Mouse (Mus musculus): ENCODE measurements around the gene Armc7. TPM values are rescaled to one million over a fixed set of nuclear protein-coding genes. Genes with fewer than 3 reads are reported as not detected.

Armc7 gene
- polyA plus RNA-seq, 1 experiment from 2014 or later, result 9.0 TPM

DNA sequence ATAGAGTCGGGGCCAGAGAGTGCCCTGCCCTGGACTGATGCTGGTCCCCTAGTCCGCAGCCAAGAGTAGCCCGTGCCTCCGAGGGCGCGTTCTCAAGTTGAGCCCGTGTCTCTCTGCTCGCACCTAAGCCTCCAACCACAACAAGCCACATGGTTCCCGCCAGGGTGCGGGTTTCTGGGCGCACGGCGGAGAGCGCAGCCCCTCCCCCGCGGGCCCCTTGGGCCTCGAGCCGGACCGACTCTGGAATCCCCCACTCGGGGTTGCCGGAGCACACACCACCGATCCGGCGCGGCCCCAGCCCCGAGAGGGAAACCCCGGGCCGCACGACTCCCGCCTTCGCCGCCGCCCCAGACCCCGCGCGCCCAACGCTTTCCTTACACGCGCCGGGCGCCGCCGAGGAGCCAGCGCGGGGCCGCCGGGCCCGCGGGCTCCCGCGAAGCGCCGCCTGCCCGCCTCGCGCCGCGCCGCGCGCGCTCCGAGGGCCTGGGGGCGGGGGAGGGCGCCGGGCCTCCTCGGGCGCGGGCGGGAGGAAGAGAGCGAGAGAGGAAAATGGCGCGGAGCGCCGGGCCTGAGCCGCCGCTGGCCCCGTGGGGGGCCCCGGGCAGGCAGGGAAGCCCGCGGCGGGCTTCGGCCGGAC is 60.1 kb downstream of the Armc7 start:
- TF ChIP-seq CTCF (IDR thresholded peaks at IDR 0.05), result peak; percentile 14
- no peak for TF ChIP-seq EP300 (IDR thresholded peaks at IDR 0.05)
- H3K27ac ChIP-seq (ENCODE audit: low read length), result peak overlapping the region; percentile 99
- WGBS, result under 1% methylated on average over 65 of the region's 84 CpGs
- peak overlapping the region; percentile 88 for H3K9ac ChIP-seq (replicated peaks; ENCODE audit: low read depth)
- H3K36me3 ChIP-seq (ENCODE audit: insufficient read depth, low read length), result no peaks in the 10 kb centered on the region
- H3K27me3 ChIP-seq (replicated peaks; ENCODE audit: insufficient read depth, low read length), result no peaks in the 10 kb centered on the region
- ATAC-seq (peak; percentile 80), DNase-seq (ENCODE audit: low spot score) (peak; percentile 85)
- no peaks in the 10 kb centered on the region for H3K9me3 ChIP-seq (ENCODE audit: low read length)
- peak overlapping the region; percentile 81 for H3K4me2 ChIP-seq (replicated peaks; ENCODE audit: low read depth, low read length)
- 0 out of 2 replicates have a peak, but pooled peaks cover 2% of the 10 kb centered on the region for H3K4me1 ChIP-seq (ENCODE audit: insufficient read depth, low read depth, low read length)
- H3K4me3 ChIP-seq (ENCODE audit: low read depth, low read length), result peak overlapping the region; percentile 87

DNA sequence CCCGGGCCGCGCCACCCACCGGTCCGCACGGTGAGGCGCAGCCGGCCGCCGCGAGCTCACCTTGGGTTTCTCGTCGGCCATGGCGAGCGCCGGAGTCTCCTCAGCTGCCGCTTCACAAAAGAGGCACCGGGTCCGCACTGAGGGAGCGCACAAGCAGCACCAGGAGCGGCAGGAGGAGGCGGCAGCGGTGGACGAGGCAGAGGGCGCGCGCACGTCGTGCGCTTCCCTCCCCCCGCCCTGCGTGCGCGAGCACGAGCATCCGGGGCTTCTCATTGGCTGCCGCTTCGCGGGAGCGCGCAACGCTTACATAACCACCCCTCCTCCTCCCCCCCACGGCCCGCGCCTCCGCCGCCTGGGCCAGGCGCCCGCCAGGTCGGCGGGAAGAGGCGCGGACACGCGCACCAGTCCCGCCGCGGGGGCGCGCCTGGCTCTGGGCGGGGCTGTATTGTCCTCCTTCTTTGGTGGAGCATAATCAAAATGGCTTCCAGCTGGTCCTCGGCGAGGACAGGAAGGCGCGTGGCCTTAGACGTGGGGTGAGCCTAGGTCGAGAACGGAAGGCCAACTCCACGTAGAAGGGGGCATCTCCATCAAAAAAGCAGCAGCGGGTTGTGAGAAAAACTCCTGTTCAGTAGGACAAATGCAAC is 60.7 kb downstream of the Armc7 start, which contains the start of gene Sumo2:
Gene Sumo2, minus strand, starts transcription at position 239 of the 644 bp plus-strand sequence.
- Histone ChIP-seq H3K4me2 (replicated peaks; ENCODE audit: low read depth, low read length) (peak within 1 kb of the TSS; percentile 81), H3K36me3 (ENCODE audit: insufficient read depth, low read length) (no peaks in the 10 kb centered on the region), H3K4me3 (ENCODE audit: low read depth, low read length) (peak within 1 kb of the TSS; percentile 87), H3K4me1 (ENCODE audit: insufficient read depth, low read depth, low read length) (0 out of 2 replicates have a peak, but pooled peaks cover 2% of the 10 kb centered on the region), H3K9me3 (ENCODE audit: low read length) (no peaks in the 10 kb centered on the region), H3K9ac (replicated peaks; ENCODE audit: low read depth) (peak within 1 kb of the TSS; percentile 88), H3K27me3 (replicated peaks; ENCODE audit: insufficient read depth, low read length) (no peaks in the 10 kb centered on the region), H3K27ac (ENCODE audit: low read length) (peak within 1 kb of the TSS; percentile 99)
- 1% methylated on average over 42 of the region's 70 CpGs for WGBS
- ATAC-seq (peak; percentile 94), DNase-seq (ENCODE audit: low spot score) (peak; percentile 95)
- no peak for TF ChIP-seq EP300 (IDR thresholded peaks at IDR 0.05)
- TF ChIP-seq CTCF (IDR thresholded peaks at IDR 0.05), result no peak; the same call in 1 of the 2 replicates

DNA sequence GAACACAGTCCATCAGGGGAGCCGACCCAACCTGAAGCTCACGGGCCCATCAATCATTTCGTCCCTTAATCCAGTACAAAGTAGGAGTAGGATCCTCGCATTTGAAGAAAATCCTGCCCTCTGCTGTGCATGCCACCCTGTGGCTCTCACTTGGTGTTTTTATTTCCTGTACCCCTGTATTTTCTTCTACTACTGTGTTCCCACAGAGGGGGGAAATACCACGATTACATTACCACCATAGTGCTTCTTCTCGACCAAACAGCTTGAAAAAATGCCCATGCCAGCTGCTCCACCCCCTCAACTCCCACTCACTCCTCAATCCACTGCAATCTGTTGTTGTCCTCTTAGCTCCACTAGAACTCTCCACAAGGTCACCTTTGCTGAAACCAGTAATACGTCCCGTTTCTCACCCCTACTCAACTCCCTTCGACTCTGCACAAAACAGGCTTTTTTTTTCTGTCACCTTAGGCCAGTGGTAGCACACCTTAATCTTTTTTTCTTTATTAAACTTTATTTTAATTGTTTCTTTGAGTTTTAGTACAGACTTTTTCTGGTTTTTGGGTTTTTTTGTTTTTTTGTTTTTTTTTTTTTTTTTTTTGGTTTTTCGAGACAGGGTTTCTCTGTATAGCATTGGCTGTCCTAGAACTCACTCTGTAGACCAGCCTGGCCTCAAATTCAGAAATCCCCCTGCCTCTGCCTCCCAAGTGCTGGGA is 61.5 kb downstream of the Armc7 start:
- Histone ChIP-seq H3K36me3 (ENCODE audit: insufficient read depth, low read length) (no peaks in the 10 kb centered on the region), H3K9me3 (ENCODE audit: low read length) (no peaks in the 10 kb centered on the region), H3K4me2 (replicated peaks; ENCODE audit: low read depth, low read length) (peak overlapping the region; percentile 44), H3K27me3 (replicated peaks; ENCODE audit: insufficient read depth, low read length) (no peaks in the 10 kb centered on the region), H3K9ac (replicated peaks; ENCODE audit: low read depth) (0 out of 2 replicates have a peak overlapping the region, but pooled peaks have one; percentile 13), H3K27ac (ENCODE audit: low read length) (peak overlapping the region; percentile 99), H3K4me1 (ENCODE audit: insufficient read depth, low read depth, low read length) (0 out of 2 replicates have a peak, but pooled peaks cover 2% of the 10 kb centered on the region), H3K4me3 (ENCODE audit: low read depth, low read length) (no peak overlapping the region)
- 76% methylated on average over 10 of the region's 10 CpGs for WGBS
- DNase-seq (ENCODE audit: low spot score) (no peak), ATAC-seq (no peak)
- peak; percentile 23; the same call in 1 of the 2 replicates for TF ChIP-seq CTCF (IDR thresholded peaks at IDR 0.05)
- no peak for TF ChIP-seq EP300 (IDR thresholded peaks at IDR 0.05)

DNA sequence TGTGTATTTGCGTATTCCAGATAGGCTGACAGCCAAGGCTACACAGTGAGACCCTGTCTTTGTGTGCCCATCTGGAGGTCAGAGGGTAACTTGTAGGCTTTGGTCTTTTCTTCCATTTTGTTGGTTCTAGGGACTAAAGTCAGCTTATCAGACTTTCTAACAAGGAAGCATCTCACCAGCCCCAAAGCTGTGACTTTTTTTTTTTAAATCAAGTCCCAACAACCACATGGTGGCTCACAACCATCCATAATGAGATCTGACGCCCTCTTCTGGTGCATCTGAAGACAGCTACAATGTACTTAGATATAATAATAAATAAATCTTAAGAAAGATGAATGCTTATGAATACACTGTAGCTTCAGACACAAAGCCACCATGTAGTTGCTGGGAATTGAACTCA is 62.6 kb downstream of the Armc7 start:
- ATAC-seq, result no peak
- TF ChIP-seq EP300 (IDR thresholded peaks at IDR 0.05) (no peak), CTCF (IDR thresholded peaks at IDR 0.05) (peak; percentile 18; the same call in 1 of the 2 replicates)
- no peak overlapping the region for H3K4me2 ChIP-seq (replicated peaks; ENCODE audit: low read depth, low read length)
- no peak overlapping the region for H3K9ac ChIP-seq (replicated peaks; ENCODE audit: low read depth)
- H3K27ac ChIP-seq (ENCODE audit: low read length), result no peak overlapping the region
- H3K9me3 ChIP-seq (ENCODE audit: low read length), result no peaks in the 10 kb centered on the region
- no peaks in the 10 kb centered on the region for H3K36me3 ChIP-seq (ENCODE audit: insufficient read depth, low read length)
- no peak overlapping the region for H3K4me3 ChIP-seq (ENCODE audit: low read depth, low read length)
- WGBS, result 55% methylated on average over 2 of the region's 2 CpGs
- no peaks in the 10 kb centered on the region for H3K27me3 ChIP-seq (replicated peaks; ENCODE audit: insufficient read depth, low read length)
- no peak for DNase-seq (ENCODE audit: low spot score)
- 0 out of 2 replicates have a peak, but pooled peaks cover 2% of the 10 kb centered on the region for H3K4me1 ChIP-seq (ENCODE audit: insufficient read depth, low read depth, low read length)

Small RNA genes lying within 50 kb of the gene (microRNA-seq; reads per million reads assigned to microRNA genes)
- gene Mir3968, result not detected

Other genes with a start within 250 kb of the Armc7 start
- gene Grin2c, start 208.4 kb upstream of the Armc7 start, polyA plus RNA-seq (2015; fragmentation: Nextera tagmentation; extraction: Ambion mirVana), result 0.11 TPM in 2 replicates
- gene Fdxr, start 198.6 kb upstream of the Armc7 start, polyA plus RNA-seq (2015; fragmentation: Nextera tagmentation; extraction: Ambion mirVana), result 6.9 and 7.9 TPM in 2 replicates
- 0.17 and 0.24 TPM in 2 replicates for gene Fads6, start 178.0 kb upstream of the Armc7 start, polyA plus RNA-seq (2015; fragmentation: Nextera tagmentation; extraction: Ambion mirVana)
- not detected in 2 replicates for gene Otop2, start 168.5 kb upstream of the Armc7 start, polyA plus RNA-seq (2015; fragmentation: Nextera tagmentation; extraction: Ambion mirVana)
- gene Ush1g, start 153.6 kb upstream of the Armc7 start, polyA plus RNA-seq (2015; fragmentation: Nextera tagmentation; extraction: Ambion mirVana), result not detected in 2 replicates
- gene Otop3, start 140.9 kb upstream of the Armc7 start, polyA plus RNA-seq (2015; fragmentation: Nextera tagmentation; extraction: Ambion mirVana), result not detected in 2 replicates
- gene Hid1, start 107.9 kb upstream of the Armc7 start, polyA plus RNA-seq (2015; fragmentation: Nextera tagmentation; extraction: Ambion mirVana), result 16.0 and 17.9 TPM in 2 replicates
- 14.0 and 15.8 TPM in 2 replicates for gene Cdr2l, start 93.8 kb upstream of the Armc7 start, polyA plus RNA-seq (2015; fragmentation: Nextera tagmentation; extraction: Ambion mirVana)
- gene Mrpl58, start 71.9 kb upstream of the Armc7 start, polyA plus RNA-seq (2015; fragmentation: Nextera tagmentation; extraction: Ambion mirVana), result 154 and 180 TPM in 2 replicates
- gene Atp5h, start 55.7 kb upstream of the Armc7 start, polyA plus RNA-seq (2015; fragmentation: Nextera tagmentation; extraction: Ambion mirVana), result 669 and 721 TPM in 2 replicates
- 18.6 and 19.1 TPM in 2 replicates for gene Kctd2, start 55.5 kb upstream of the Armc7 start, polyA plus RNA-seq (2015; fragmentation: Nextera tagmentation; extraction: Ambion mirVana)
- gene Trim80, start 35.1 kb upstream of the Armc7 start, polyA plus RNA-seq (2015; fragmentation: Nextera tagmentation; extraction: Ambion mirVana), result not detected in 2 replicates
- gene Slc16a5, start 13.2 kb upstream of the Armc7 start, polyA plus RNA-seq (2015; fragmentation: Nextera tagmentation; extraction: Ambion mirVana), result 0.07 and 0.13 TPM in 2 replicates
- 102 and 109 TPM in 2 replicates for gene Nt5c, start 16.2 kb downstream of the Armc7 start, polyA plus RNA-seq (2015; fragmentation: Nextera tagmentation; extraction: Ambion mirVana)
- 195 and 201 TPM in 2 replicates for gene Jpt1, start 38.7 kb downstream of the Armc7 start, polyA plus RNA-seq (2015; fragmentation: Nextera tagmentation; extraction: Ambion mirVana)
- gene Sumo2, start 60.6 kb downstream of the Armc7 start, polyA plus RNA-seq (2015; fragmentation: Nextera tagmentation; extraction: Ambion mirVana), result 546 and 580 TPM in 2 replicates
- gene Nup85, start 88.8 kb downstream of the Armc7 start, polyA plus RNA-seq (2015; fragmentation: Nextera tagmentation; extraction: Ambion mirVana), result 38.4 and 44.2 TPM in 2 replicates
- gene Mrps7, start 128.3 kb downstream of the Armc7 start, polyA plus RNA-seq (2015; fragmentation: Nextera tagmentation; extraction: Ambion mirVana), result 47.4 and 49.2 TPM in 2 replicates
- 6.8 and 8.1 TPM in 2 replicates for gene Gga3, start 128.4 kb downstream of the Armc7 start, polyA plus RNA-seq (2015; fragmentation: Nextera tagmentation; extraction: Ambion mirVana)
- gene Mif4gd, start 137.3 kb downstream of the Armc7 start, polyA plus RNA-seq (2015; fragmentation: Nextera tagmentation; extraction: Ambion mirVana), result 74.7 and 78.6 TPM in 2 replicates
- gene Slc25a19, start 152.6 kb downstream of the Armc7 start, polyA plus RNA-seq (2015; fragmentation: Nextera tagmentation; extraction: Ambion mirVana), result 18.9 and 19.5 TPM in 2 replicates
- 62.8 and 75.9 TPM in 2 replicates for gene Grb2, start 232.9 kb downstream of the Armc7 start, polyA plus RNA-seq (2015; fragmentation: Nextera tagmentation; extraction: Ambion mirVana)

All from lung, postnatal 0 days (tissue).